Mouse (Mus musculus) myocyte (in vitro differentiated cells): ENCODE data around the gene Vmo1.

Experiments
- CEBPB ChIP-seq: IDR thresholded peaks from 2 replicates; pipeline ENCODE4 v1.6.1; 2011; ENCODE audit warnings: mild to moderate bottlenecking, moderate library complexity; ENCODE audit not compliant: poor library complexity, insufficient read depth, severe bottlenecking
- E2F4 ChIP-seq: IDR thresholded peaks from one replicate; pipeline ENCODE4 v1.6.1; 2011; ENCODE audit warnings: mild to moderate bottlenecking, control low read depth, moderate library complexity; ENCODE audit not compliant: insufficient read depth
- MYOD1 ChIP-seq, 3 experiments: IDR thresholded peaks; one replicate each; pipeline ENCODE4 v1.6.1; 2011; ENCODE audit warnings: control low read depth in 2 of 3, low read depth in 2 of 3, mild to moderate bottlenecking in 2 of 3, moderate library complexity in 1 of 3; ENCODE audit not compliant: insufficient read length in 2 of 3, control insufficient read depth in 1 of 3
- MYOG ChIP-seq, 3 experiments: IDR thresholded peaks; one replicate each; pipeline ENCODE4 v1.6.1; 2011; ENCODE audit warnings: control low read depth in 2 of 3, low read depth in 2 of 3, mild to moderate bottlenecking in 2 of 3; ENCODE audit not compliant: insufficient read length in 2 of 3, control insufficient read depth in 1 of 3, insufficient read depth in 1 of 3
- POLR2A ChIP-seq: IDR thresholded peaks from one replicate; pipeline ENCODE4 v1.6.1; 2011; ENCODE audit warnings: low read depth, mild to moderate bottlenecking, control low read depth, moderate library complexity; ENCODE audit not compliant: insufficient read length
- POLR2AphosphoS2 ChIP-seq: IDR thresholded peaks from one replicate; pipeline ENCODE4 v1.6.1; 2011; ENCODE audit warnings: low read depth, control low read depth; ENCODE audit not compliant: insufficient read length
- REST ChIP-seq: IDR thresholded peaks from one replicate; pipeline ENCODE4 v1.6.1; 2011; ENCODE audit warnings: mild to moderate bottlenecking, control low read depth, moderate library complexity; ENCODE audit not compliant: insufficient read depth, insufficient read length
- SRF ChIP-seq: IDR thresholded peaks from one replicate; pipeline ENCODE4 v1.6.1; 2011; ENCODE audit warnings: low read depth; ENCODE audit not compliant: control insufficient read depth, insufficient read length
- TCF12 ChIP-seq: IDR thresholded peaks from one replicate; pipeline ENCODE4 v1.6.1; 2011; ENCODE audit warnings: mild to moderate bottlenecking, control low read depth; ENCODE audit not compliant: poor library complexity, insufficient read depth, severe bottlenecking
- USF1 ChIP-seq: IDR thresholded peaks from one replicate; pipeline ENCODE4 v1.6.1; 2011; ENCODE audit warnings: low read depth, mild to moderate bottlenecking, control low read depth, moderate library complexity

GRCm38 (mm10) chr11:70524782-70525181, 10.4 kb upstream of the Vmo1 start:
- no peak for TF ChIP-seq POLR2A
- TF ChIP-seq POLR2AphosphoS2 = no peak
- no peak for TF ChIP-seq USF1
- no peak for TF ChIP-seq TCF12
- no peak for TF ChIP-seq CEBPB
- no peak for TF ChIP-seq MYOD1 (IDR thresholded peaks at IDR 0.05; ENCODE audit: control insufficient read depth in 1 of 3, insufficient read length in 2 of 3, low read depth in 2 of 3)
- TF ChIP-seq E2F4 = no peak
- TF ChIP-seq SRF = no peak
- no peak for TF ChIP-seq REST
- no peak for TF ChIP-seq MYOG (IDR thresholded peaks at IDR 0.05; ENCODE audit: control insufficient read depth in 1 of 3, insufficient read depth in 1 of 3, insufficient read length in 2 of 3, low read depth in 2 of 3)
